Mouse (Mus musculus) kidney, postnatal 0 days (tissue): ENCODE measurements at regions not wholly inside any gene's neighbourhood (a gene's known extent, or its start where the extent isn't known, plus 50 kb on each side); places are given as distances from the start of the nearest gene placed in this dataset.

Experiments used
- ATAC-seq: fragments of 200-750 bp; cut with Nextera tagmentation; replicated peaks from 2 replicates; pipeline ENCODE4 v1.8.0; 2017; ENCODE audit warnings: low read depth, moderate number of reproducible peaks, moderate TSS enrichment, moderate library complexity; ENCODE audit not compliant: low FRiP score
- DNase-seq: peaks from one replicate; pipeline ENCODE4 v3.0.0-alpha.2; 2016; ENCODE audit warnings: low spot score
- H3K27ac ChIP-seq: fragments of 300-500 bp; sonication (generic); 2 replicates; pipeline ENCODE4 v1.5.1; 2014; ENCODE audit warnings: mild to moderate bottlenecking
- H3K27me3 ChIP-seq: fragments of 300-500 bp; sonication (generic); 2 replicates; pipeline ENCODE4 v1.6.1; 2014; ENCODE audit warnings: low read length, mixed read lengths; ENCODE audit not compliant: insufficient read depth
- H3K36me3 ChIP-seq: fragments of 300-500 bp; sonication (generic); 2 replicates; pipeline ENCODE4 v1.6.1; 2014; ENCODE audit warnings: low read length, mixed read lengths; ENCODE audit not compliant: insufficient read depth
- H3K4me1 ChIP-seq: fragments of 300-500 bp; sonication (generic); replicated peaks from 2 replicates; pipeline ENCODE4 v1.6.1; 2014; ENCODE audit warnings: antibody characterized with exemption, low read length, mixed read lengths; ENCODE audit not compliant: insufficient read depth
- H3K4me2 ChIP-seq: fragments of 300-500 bp; sonication (generic); 2 replicates; pipeline ENCODE4 v1.6.1; 2014; ENCODE audit warnings: mild to moderate bottlenecking, low read length, moderate library complexity, mixed read lengths
- H3K4me3 ChIP-seq: fragments of 300-500 bp; sonication (generic); replicated peaks from 2 replicates; pipeline ENCODE4 v1.5.1; 2014; ENCODE audit warnings: low read depth, low read length
- H3K9ac ChIP-seq: fragments of 300-500 bp; sonication (generic); 2 replicates; pipeline ENCODE4 v1.6.1; 2014; ENCODE audit warnings: low read depth, low read length
- H3K9me3 ChIP-seq: fragments of 300-500 bp; sonication (generic); replicated peaks from 2 replicates; pipeline ENCODE4 v1.6.1; 2016; ENCODE audit warnings: low read length, inconsistent platforms, mixed read lengths
- CTCF ChIP-seq: IDR thresholded peaks from 2 replicates; pipeline ENCODE4 v1.5.1; 2016; ENCODE audit warnings: antibody characterized with exemption, low read depth, mild to moderate bottlenecking, moderate library complexity
- WGBS: fragments of 180-500 bp; shearing (Covaris S2); extraction: QIAGEN DNeasy Blood & Tissue Kit; methylation state at CpG from one replicate; pipeline ENCODE4 v1.1.7; 2014; 5-methylcytosine and 5-hydroxymethylcytosine counted together

DNA sequence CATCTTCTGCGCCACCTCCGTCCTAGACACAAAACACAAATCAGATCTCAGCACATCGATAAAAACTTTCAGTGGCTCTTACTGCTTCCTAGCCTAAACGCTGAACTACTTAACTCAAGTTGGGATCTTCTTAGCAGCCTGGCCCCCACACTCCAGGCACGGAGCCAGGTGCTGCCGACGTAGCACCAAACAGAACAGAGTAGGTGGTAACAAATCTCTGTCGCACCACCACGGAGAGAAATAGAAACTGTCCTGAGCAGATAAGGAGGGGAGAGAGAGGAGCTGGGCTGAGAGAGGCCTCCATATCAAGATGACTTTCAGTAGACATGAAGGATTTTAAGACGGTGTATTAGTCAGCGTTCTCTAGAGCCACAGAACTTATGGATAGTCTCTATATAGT lies 360.1 kb upstream of the Trpc7 start:
- DNase-seq (no peak), ATAC-seq (no peak)
- TF ChIP-seq CTCF = no peak
- no peak overlapping the region for H3K4me3 ChIP-seq
- no peaks in the 10 kb centered on the region for H3K36me3 ChIP-seq
- H3K4me1 ChIP-seq = no peaks in the 10 kb centered on the region
- H3K27ac ChIP-seq = no peak overlapping the region
- no peak overlapping the region for H3K4me2 ChIP-seq
- H3K9me3 ChIP-seq = peaks cover 5% of the 10 kb centered on the region; the same call in 1 of the 2 replicates
- H3K27me3 ChIP-seq = no peaks in the 10 kb centered on the region
- 83% methylated on average over 11 of the region's 11 CpGs for WGBS
- H3K9ac ChIP-seq = no peak overlapping the region

GRCm38 (mm10) chr13:57249851-57250250 lies 354.1 kb upstream of the Trpc7 start:
- no peak overlapping the region for H3K9ac ChIP-seq
- 81% methylated on average over 5 of the region's 5 CpGs for WGBS
- no peak for DNase-seq
- no peak overlapping the region for H3K4me3 ChIP-seq
- ATAC-seq = no peak
- no peak for TF ChIP-seq CTCF
- H3K36me3 ChIP-seq = no peaks in the 10 kb centered on the region
- H3K27ac ChIP-seq = no peak overlapping the region
- peaks cover 5% of the 10 kb centered on the region; the same call in 1 of the 2 replicates for H3K9me3 ChIP-seq
- H3K27me3 ChIP-seq = no peaks in the 10 kb centered on the region
- H3K4me1 ChIP-seq = no peaks in the 10 kb centered on the region
- no peak overlapping the region for H3K4me2 ChIP-seq

GRCm38 (mm10) chr13:57249401-57249800 lies 353.6 kb upstream of the Trpc7 start:
- H3K4me3 ChIP-seq = no peak overlapping the region
- 76% methylated on average over 4 of the region's 4 CpGs for WGBS

GRCm38 (mm10) chr13:57246238-57246963 lies 350.6 kb upstream of the Trpc7 start:
- DNase-seq (no peak), ATAC-seq (no peak)
- Histone ChIP-seq H3K36me3 (no peaks in the 10 kb centered on the region), H3K9me3 (no peaks in the 10 kb centered on the region), H3K4me3 (no peak overlapping the region), H3K4me2 (peak overlapping the region; percentile 21; the same call in 1 of the 2 replicates), H3K27me3 (no peaks in the 10 kb centered on the region), H3K27ac (no peak overlapping the region), H3K9ac (no peak overlapping the region), H3K4me1 (no peaks in the 10 kb centered on the region)
- no peak for TF ChIP-seq CTCF
- 48% methylated on average over 18 of the region's 18 CpGs for WGBS

More at GRCm38 (mm10) chr13:57249401-57249800, 353.6 kb upstream of the Trpc7 start:
- no peak for TF ChIP-seq CTCF
- no peak for ATAC-seq
- Histone ChIP-seq H3K9ac (no peak overlapping the region), H3K4me2 (no peak overlapping the region), H3K27ac (no peak overlapping the region), H3K9me3 (peaks cover 5% of the 10 kb centered on the region; the same call in 1 of the 2 replicates), H3K4me1 (no peaks in the 10 kb centered on the region), H3K27me3 (no peaks in the 10 kb centered on the region), H3K36me3 (no peaks in the 10 kb centered on the region)
- no peak for DNase-seq

DNA sequence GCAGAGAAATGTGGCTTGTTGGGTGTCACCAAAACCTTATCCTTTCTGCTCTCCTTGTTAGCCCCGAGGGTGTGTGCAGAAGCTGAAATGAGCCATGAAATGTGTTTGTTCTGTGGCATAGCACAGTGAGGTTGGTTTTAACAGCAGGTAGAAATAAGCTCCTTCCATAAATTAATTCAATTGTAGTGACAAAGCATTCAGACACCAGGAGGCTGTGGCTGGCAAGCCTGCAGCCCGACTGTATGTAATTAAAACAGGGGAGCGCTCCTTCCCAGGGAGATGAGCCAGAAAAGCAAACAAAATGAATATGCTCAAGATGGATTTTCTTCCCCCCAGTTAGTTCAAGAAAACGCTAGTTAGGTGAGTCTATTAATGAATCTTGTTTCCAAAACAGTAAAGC lies 341.1 kb upstream of the Trpc7 start:
- 10% methylated on average over 4 of the region's 4 CpGs for WGBS
- DNase-seq (no peak), ATAC-seq (no peak)
- no peak for TF ChIP-seq CTCF
- Histone ChIP-seq H3K36me3 (no peaks in the 10 kb centered on the region), H3K27me3 (no peaks in the 10 kb centered on the region), H3K27ac (no peak overlapping the region), H3K9me3 (no peaks in the 10 kb centered on the region), H3K9ac (no peak overlapping the region), H3K4me1 (0 out of 2 replicates have a peak, but pooled peaks cover 10% of the 10 kb centered on the region), H3K4me3 (no peak overlapping the region), H3K4me2 (no peak overlapping the region)

DNA sequence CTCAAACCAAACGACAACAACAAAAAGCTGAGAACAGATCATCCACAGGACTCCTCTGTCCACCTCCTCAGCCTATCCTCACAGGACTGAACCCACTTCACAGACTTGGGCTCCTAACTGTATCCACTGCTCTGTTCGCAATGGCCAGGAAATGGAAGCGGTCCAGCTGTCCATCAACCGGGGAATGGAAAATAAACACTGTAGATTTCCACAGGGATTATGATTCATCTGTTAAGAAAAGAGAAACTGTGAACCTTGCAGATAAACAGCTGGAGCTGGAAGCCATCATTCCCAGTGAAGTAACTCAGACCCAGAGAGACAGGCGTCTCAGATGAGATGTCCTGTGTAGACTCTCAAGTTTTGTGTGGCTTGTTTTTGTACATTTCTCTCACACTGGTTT lies 340.4 kb upstream of the Trpc7 start:
- DNase-seq (no peak), ATAC-seq (no peak)
- H3K9me3 ChIP-seq = no peaks in the 10 kb centered on the region
- no peak overlapping the region for H3K4me2 ChIP-seq
- WGBS = 71% methylated on average over 5 of the region's 5 CpGs
- no peak overlapping the region for H3K9ac ChIP-seq
- no peak for TF ChIP-seq CTCF
- H3K4me1 ChIP-seq = 0 out of 2 replicates have a peak, but pooled peaks cover 10% of the 10 kb centered on the region
- no peak overlapping the region for H3K4me3 ChIP-seq
- no peak overlapping the region for H3K27ac ChIP-seq
- no peaks in the 10 kb centered on the region for H3K36me3 ChIP-seq
- H3K27me3 ChIP-seq = no peaks in the 10 kb centered on the region

DNA sequence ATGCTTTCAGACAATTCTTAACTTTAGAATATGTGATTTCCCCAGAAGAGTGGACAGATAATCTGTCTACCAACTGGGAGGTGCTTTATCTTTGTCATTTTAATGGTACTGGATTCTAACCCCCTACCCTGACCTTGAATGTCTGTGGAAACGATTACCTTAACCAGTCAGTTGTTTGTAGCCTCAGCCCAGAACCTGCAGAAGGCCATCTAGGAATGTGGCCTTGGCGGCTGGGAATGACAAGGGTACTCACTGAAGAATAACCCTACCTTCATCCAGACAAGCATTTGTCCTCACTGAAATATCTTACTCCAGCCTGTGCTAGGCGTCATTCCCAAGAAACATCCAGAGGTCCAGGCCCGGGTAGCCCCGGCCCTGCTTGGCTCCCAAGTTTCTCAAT lies 337.1 kb upstream of the Trpc7 start:
- H3K4me3 ChIP-seq = no peak overlapping the region
- H3K36me3 ChIP-seq = no peaks in the 10 kb centered on the region
- no peak overlapping the region for H3K9ac ChIP-seq
- no peak for ATAC-seq
- no peak for DNase-seq
- H3K4me2 ChIP-seq = no peak overlapping the region
- H3K9me3 ChIP-seq = no peaks in the 10 kb centered on the region
- 86% methylated on average over 5 of the region's 5 CpGs for WGBS
- 0 out of 2 replicates have a peak, but pooled peaks cover 10% of the 10 kb centered on the region for H3K4me1 ChIP-seq
- H3K27ac ChIP-seq = no peak overlapping the region
- no peaks in the 10 kb centered on the region for H3K27me3 ChIP-seq
- no peak for TF ChIP-seq CTCF
